Mouse (Mus musculus) testis, adult 2 months (tissue): ENCODE data around the gene Mylk3.

Source experiments
- CTCF ChIP-seq: fragments of 200-500 bp; IDR thresholded peaks from 2 replicates; pipeline ENCODE4 v1.5.1; 2012; ENCODE audit warnings: low read depth, mild to moderate bottlenecking, inconsistent platforms, low read length, moderate library complexity; ENCODE audit not compliant: control insufficient read depth, insufficient read depth, insufficient replicate concordance
- POLR2A ChIP-seq: fragments of 200-500 bp; IDR thresholded peaks from 2 replicates; pipeline ENCODE4 v1.6.1; 2012; ENCODE audit warnings: low read depth, mild to moderate bottlenecking, inconsistent platforms, low read length, moderate library complexity; ENCODE audit not compliant: control insufficient read depth

- TF ChIP-seq CTCF, result no peak
- TF ChIP-seq POLR2A, result no peak
Measured at GRCm38 (mm10) chr8:85380123-85380823, 5.9 kb downstream of the Mylk3 start.
